Mouse (Mus musculus) left cerebral cortex, postnatal 36 days (tissue): ENCODE results near the gene Atp1a1. TPM values are rescaled to one million over a fixed set of nuclear protein-coding genes. Genes with fewer than 3 reads are reported as not detected.

Experiments
- DNase-seq, 2 experiments: peaks; one replicate each; pipeline ENCODE4 v3.0.0; 2021 to 2022; ENCODE audit warnings: low spot score in 2 of 2, mixed read lengths in 1 of 2
- intact Hi-C: fragments of 180-260 bp; cut with DNase I; formaldehyde crosslinking; loops from one replicate; pipeline ENCODE4 v1.15.1; 2025
- total RNA-seq, 2 experiments: library from RNA; stranded (reverse); gene quantifications; 2 replicates each; pipeline ENCODE4 v1.2.3; 2021

Gene Atp1a1
- 1,000 to 10,000 TPM; 1,016 to 1,239 TPM for total RNA-seq

DNA sequence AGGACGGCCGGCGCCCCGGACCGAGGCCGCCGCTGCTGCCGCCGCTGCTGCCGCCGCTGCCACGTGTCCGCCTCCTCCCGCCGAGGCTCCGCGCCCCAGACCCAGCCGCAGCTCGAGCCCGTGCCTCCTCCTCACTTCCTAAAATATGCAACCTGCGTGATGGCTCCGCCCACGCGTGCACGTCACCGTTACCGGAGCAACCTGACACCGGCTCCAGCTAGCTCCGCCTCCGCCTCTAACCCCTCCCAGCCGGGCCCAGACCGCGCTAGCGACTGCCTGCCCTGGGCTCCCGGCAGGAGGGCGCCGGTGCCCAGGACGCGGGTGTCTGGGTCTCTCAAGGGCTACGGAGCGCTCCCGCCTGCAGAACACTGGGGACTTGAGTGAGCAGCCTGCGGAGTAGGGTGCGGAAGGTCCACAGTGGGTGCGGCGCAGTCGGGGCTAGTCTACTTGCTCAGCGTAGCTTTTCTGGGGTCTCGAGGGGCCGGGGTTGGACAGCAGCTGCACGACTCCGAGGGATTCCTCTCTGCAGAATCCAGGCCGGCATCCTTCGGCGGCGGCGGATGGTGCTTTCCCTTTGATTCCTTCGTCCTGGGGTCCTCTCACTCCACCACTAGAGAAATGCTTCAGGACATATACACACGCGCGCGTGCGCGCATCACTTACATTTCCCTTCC, at the start of gene Atp1a1:
Gene Atp1a1 (minus strand): TSS at position 135 of the 674 bp plus-strand sequence.
- DNase-seq: peak; percentile 99
- intact Hi-C loops: loop anchor here (2.0 to 5.0 kb wide), 2 partner anchors 30 to 97 kb away; no protein-coding TSS in a partner anchor

DNA sequence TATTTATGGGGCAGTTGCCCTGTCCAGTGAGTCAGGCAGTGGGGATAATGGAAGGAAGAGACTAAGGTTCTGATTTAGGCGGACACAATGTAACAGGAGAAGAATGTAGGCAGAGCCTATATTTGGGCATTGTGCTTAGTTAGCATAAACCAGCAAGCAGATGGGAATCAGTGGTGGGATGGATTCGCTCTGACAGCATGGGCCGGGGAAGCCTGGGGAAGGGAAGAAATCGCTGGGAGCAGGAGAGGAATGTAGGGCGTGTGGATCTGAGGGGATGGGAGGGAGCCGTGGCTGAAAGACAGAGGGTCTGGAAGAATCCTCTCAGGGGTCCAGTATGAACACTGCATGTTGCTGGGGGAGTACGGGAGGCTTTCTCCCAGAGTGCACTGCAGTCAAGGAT, 49.0 kb upstream of the Atp1a1 start:
- intact Hi-C loops: no loop called here
- DNase-seq: peak; percentile 70 to 71

DNA sequence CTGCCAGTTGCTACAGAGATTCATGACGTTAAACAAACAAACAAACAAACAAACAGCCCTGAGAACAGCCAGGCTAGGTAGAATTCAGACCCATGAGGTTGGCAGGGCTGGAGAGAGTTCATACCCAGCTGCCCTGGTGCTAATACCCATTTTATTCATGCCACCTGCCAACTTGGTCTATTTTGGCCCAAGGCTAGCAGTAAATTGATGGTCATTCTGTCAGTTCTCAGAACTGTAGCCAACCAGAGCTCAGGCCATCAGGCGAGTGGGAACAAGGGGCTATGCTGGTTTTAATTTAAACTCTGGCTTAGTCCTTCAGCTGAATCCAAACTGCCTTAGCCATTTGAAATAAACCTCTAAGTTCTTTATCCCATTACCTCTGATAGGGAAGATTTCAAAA, 48.5 kb upstream of the Atp1a1 start:
- intact Hi-C loops: no loop called here
- DNase-seq: no peak

DNA sequence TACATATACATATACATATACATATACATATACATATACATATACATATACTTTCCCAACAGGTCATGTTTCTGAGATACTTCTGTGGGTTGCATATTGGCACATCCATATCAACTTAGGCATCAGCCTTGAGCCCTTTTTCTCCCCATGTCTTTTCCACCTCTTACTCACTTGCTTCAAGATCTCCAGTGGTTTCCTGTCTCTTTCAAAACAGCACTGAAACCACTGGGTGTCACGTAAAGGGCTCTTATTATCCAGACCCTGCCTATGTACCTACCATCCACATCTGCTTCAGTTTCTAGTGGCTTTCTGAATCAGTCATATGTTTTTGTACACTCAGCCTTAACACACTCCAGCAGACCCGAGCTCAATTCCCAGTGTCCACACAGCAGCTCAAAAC, 45.8 kb upstream of the Atp1a1 start:
- intact Hi-C loops: no loop called here

DNA sequence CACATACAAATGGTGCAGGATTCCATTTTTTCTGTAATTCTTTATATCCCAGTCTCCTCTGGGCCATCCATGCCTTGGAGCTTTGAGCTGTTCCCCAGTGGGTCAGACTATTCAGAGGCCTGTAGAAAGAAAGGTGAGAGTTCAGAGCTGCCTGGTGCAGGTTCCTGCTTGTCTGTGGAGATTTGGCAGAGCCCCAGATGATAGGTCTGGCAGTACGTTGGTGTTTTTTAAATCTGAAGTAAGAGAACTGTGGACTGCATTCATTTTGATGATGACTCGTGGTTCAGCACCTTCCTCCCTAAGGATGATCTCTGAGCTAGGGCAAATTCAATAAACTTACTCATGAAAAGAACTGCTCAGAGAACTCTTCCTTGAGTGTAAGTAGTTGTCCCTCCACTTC, 44.8 kb upstream of the Atp1a1 start:
- intact Hi-C loops: no loop called here
- DNase-seq: no peak

More for the DNA sequence above, 45.8 kb upstream of the Atp1a1 start:
- DNase-seq: no peak

DNA sequence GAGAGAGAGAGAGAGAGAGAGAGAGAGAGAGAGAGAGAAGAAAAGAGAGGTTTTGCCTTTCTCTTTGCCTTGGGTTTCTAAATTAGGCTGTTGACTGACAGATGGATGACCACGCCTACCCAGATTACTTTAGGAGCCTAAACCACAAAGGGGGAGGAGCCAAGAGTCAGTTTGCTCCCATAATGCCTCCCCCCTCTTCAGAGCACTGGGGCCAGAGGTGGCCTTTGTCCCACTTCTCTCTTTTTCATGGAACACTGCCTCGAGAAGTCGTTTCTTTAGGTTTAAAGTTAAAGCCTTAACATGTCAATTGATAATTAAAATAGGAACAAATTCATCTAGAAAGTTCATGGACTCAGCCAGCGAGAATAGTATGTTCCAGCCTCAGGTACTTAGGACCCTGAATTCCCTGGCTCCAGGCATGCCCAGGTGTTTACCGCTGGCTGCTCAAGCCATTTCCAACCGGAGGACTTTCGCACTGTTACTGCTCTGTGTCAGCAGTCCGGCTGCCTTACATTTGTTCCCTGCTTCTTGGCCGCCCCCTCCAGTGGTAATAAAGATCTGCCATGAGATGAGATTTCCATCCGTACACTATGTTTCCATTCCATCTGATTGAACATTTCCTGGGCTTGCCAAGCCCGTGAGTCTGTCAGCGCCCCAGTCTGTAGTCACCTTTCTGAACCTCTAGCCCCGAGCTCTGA, 43.8 kb upstream of the Atp1a1 start:
- intact Hi-C loops: no loop called here
- no peak for DNase-seq

DNA sequence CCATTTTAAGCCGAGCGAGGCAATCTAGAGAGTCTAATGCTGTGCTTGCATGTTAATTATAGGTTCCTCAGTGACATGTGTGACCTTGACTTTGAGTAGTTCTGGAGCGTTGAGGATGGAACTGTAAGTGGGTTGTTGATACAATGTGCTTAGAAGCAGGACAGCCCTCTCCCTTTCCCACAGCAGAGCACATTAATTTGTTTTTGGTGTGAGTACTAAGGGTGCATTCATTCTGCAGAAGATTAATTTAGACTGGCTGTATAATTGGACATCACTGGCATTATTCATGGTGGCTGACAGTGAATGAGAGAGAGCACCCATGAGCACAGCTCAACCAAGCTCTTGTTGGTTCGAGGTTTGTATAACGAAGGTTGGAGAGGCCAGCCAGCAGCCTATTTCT, 42.3 kb upstream of the Atp1a1 start:
- intact Hi-C loops: no loop called here
- DNase-seq: no peak

DNA sequence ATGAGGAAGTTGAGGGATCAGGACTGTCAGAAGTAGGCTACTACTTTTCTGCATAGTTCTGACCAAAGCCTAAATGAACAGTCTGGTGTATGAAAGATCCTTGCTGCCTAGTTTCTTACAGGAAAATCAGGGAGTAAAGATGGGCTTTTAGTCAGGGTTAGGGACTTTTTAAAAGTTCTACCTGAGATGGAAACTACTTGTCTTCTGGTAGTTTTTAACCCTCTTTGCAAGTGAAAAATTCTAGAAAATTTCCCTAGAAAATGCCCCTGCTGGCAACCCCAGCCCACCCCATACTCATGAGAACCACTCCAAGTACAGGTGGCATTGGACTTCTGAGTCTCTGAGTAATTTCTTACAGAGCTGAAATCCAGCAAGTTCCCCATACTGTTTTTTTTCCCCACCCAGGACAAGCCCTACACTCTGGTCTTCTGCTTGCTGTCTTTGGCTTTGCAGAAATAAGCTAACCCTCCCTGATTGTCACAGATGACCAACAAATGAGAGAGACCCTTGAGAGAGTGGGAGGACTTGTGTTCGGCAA, 41.2 kb upstream of the Atp1a1 start:
- DNase-seq: no peak
- intact Hi-C loops: no loop called here

DNA sequence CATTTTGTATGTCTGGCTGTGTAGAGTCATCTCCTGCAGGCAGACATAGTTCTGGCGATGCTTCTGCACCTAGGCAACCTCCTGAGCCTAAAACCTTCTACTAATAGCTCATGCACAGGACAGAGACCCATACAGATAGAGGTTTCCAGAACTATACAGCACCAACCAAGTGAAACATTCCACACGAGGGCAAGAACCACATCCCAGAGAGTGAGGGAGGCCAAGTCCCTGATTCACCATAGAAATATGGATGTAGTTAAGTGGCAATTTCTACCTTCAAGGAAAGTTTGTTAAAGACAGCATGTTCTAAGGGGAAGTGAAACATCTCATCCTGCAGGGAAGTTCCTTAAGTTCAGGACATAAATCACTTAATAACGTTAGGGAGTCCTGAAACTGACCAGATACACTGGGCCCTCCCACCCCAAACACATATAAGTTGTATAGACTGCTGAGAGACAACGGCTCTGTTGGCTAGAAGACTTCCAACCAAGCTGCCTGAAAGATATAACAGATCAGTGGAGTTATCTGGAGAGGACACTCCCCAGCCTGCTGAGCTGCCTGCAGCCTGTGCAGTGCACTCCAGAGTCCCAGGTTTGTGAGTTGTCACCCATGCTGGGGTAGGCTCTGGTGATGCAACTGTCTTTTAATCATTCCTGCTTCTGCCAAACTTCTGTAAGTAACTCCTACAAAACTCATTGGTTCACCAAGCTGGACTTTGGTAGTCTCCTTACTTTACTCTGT, 39.7 kb upstream of the Atp1a1 start:
- no peak for DNase-seq
- intact Hi-C loops: no loop called here

DNA sequence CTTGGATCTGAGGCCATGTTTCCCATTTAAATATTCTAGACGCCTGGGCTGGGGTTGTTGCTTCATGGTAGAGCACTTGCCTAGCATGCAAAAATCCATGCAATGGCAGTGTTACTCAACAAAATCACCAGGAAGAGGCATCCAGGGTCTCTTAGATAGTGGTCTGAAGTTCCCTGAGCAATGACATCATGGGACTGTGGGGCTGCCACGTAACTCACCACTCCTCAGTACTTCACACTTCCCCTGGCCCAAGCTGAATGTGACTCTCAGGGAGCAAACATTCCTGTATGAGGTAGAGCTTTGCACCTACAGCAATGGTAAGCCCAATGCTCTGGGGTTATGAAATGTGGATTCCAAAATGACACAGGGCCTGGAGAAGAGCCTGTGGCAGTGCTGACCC, 38.8 kb upstream of the Atp1a1 start:
- DNase-seq: no peak
- intact Hi-C loops: no loop called here

DNA sequence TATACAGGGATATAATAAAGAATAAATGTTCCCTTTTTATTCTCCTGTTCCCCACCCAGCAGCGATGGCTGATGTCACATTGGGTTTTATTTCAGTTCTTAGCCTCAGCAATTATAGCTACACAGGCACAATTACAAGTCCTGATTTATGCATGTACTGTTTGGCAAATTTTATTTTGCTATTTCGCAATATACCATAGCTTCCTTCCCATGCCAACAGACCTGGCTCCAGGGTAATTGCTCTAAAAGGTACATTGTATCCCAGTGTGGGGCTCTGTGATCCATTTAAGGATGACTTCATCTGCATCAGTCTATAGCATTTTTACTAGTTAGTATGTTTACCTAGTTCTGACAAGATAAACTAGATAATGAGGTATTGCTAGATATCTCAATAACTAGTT, 33.7 kb upstream of the Atp1a1 start:
- intact Hi-C loops: no loop called here
- DNase-seq: no peak

DNA sequence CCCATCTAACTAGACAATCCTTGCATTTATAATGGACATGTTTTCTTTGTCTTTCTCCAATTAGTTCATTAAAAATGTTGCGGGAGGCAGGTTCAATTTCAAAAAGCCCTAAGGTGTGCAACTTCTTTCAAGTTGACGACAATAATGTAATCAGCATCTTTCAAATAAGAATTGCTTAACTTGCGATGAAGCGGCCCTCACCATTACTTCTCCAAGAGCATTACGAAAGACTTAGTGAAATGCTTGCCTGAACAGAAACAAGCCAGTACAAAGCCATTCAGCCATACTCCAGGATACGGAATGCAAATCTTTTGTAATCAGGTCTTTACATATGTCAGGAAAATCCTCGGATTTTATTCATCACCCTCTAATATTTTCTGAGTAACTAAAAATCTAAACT, 32.0 kb upstream of the Atp1a1 start:
- no peak for DNase-seq
- intact Hi-C loops: no loop called here

DNA sequence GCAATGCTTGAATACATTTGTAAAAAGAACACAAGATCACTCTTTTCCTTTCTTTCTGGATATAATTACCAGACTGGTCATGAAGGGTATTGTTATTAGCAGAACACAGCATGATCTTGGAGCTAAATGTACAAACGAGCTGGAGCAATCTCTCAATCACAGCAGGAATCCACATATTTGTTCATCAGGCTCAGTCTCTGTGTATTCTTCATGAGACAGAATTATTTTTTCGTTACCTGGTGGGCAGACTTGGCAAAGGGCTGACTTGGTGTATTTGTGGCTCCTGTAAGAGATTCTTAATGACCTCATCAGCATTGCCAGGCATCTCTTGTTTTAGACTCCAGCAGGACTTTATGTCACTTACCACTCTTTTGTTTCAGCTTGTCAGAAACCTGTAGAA, 31.6 kb upstream of the Atp1a1 start:
- intact Hi-C loops: no loop called here
- DNase-seq: no peak

DNA sequence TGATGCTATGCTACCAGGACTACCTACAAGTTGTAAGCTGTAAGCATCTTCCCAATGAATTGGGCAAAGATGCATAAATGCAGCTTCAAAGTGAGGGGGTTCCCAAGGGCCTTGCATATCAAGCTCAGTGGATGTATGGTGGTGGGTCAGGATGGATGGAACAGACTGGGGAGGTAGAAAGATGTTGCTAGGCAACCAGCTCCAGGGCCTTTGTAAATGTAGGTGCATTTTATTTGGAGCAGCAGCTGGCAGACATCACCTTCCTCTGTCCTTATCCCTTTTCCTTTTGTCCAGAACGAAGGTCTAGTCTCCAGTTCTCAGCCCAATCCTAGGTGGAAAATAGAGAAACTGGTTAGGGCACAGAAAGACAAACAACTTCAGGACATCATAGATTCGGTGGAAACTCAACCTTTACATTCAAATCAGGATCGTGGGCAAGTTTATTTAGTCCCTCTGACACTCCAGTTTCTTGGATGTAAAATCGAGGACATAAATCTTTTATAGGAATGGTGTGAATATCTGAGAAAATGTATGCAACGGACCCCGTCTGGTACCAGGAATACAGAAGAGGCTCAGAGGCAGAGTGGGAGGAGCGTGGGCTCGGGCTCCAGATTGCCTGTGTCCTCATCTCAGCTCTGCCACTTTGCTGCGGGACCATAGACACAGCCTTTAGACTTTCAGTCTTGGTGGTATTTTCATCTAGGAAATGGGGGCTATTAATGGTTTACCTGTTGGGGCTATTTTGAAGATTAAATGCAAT, 29.8 kb upstream of the Atp1a1 start:
- intact Hi-C loops: loop anchor here (2.0 kb wide), 1 partner anchor 30 kb away; the partner anchor contains the start of gene Atp1a1
- DNase-seq: peak; percentile 50 to 66

DNA sequence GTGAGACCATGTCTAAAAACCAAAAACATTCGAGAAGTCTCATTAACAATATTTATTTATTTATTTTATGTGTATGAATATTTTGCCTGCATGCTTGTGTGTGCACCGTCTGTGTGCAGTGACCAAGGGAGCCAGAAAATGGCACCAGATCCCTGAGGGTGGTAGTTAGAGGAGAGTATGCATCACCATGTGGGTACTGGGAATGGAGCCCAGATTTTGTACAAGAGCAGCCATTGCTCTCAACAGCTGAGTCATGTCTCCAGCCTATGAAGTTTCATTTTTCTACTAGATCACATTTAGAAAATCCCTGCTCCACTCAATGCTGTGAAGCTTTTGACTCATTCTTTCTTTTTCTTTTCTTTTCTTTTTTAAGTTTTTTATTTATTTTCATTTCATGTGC, 23.8 kb upstream of the Atp1a1 start:
- intact Hi-C loops: no loop called here
- DNase-seq: peak; percentile 36 to 39

DNA sequence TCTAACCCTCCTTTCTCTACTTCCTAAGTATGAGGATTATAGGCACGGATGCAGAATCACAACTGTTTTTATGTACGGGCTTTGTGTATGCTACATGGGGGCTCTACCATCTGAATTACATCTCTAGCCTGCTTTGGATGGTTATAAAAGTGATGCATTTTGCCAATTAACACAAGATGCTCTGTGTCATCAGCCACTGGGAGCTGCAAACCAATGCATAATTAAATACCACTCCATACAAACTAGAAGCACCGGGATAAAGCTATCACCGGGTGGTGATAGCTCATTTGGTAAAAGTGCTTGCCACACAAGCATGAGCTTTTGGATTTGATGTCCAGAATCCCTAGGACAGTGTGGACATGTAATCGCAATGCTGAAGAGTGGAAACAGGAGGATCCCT, 19.8 kb upstream of the Atp1a1 start:
- intact Hi-C loops: no loop called here
- no peak for DNase-seq

DNA sequence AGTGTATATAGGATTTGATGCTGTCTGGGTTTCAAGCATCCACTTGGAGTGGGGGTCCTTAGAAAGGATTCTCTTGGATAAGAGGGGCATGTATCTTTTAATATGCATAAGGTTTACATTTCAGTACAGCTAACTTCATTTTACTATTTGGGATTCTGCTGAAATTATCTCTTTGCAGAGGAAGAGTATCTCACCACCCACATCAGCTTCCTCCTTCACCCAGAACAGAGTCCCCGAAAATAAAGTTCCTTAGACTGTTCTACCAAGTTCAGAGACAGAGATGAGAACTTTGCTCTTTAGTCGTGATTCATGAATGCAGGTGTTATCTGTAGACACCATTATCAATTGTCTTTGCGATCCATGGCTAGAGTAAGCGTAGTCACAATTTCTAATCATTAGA, 14.5 kb upstream of the Atp1a1 start:
- intact Hi-C loops: no loop called here
- DNase-seq: no peak

DNA sequence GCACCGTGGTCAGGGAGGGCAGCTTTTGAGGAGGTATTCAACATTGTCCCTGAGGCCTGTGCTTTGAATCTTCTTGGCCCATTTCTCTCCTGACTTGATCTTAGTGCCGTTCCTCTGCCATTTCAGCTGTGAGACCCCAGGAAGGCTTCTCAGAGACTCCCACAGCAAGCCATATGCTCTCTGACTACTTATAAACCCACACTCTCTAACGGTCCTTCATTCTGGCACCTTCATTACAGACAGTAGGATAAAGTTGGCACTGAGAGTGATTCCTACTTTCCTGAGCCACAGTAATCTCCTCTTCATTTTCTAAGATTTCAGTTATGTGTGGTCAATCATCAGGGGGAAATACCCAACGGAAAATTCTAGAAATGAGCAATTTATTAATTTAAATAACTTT, 14.0 kb upstream of the Atp1a1 start:
- DNase-seq: no peak

DNA sequence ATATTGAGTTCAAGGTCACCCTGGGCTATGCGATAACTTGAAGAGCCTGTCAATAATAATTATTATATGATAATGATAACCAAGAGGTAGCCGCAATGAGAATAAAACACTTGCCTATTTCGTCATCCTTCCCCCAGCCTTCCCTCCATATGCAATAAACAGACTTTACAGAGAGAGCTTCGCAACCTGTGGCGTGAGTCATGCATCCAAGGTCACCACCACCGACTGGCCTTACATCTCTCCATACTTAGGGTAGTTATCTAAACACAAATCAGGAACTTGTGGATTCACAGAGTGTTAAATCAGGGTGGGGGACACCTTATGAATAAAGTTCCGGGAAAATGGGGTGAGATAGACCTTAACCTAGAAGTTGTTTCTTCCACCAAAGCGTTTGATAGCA, 13.0 kb upstream of the Atp1a1 start:
- intact Hi-C loops: no loop called here

More for the DNA sequence above, 14.0 kb upstream of the Atp1a1 start:
- intact Hi-C loops: no loop called here

DNA sequence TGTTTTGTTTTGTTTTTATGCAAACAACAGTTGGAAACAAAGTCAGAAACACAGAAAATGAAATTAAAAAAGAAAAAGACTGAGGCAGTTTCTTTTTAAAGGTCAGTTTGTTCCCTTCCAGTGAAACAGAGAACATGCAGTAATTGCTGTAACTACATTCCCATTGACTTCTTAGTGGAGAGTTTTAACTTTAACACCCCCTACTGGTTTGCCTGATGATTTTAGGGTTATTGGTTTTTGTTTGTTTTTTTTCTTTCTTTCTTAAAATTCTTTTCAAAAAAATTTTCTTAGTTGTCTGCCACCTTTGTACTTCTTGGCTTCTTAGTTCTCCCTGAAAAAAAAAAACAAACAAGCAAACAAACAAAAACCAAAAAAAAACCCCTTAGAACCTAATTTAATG, 12.5 kb upstream of the Atp1a1 start:
- DNase-seq: no peak
- intact Hi-C loops: no loop called here

More for the DNA sequence above, 13.0 kb upstream of the Atp1a1 start:
- no peak for DNase-seq
